Mouse (Mus musculus) lung, embryonic 14.5 days (tissue): ENCODE results near the gene Mea1. TPM values are rescaled to one million over a fixed set of nuclear protein-coding genes. Genes with fewer than 3 reads are reported as not detected.

Source experiments
- ATAC-seq: fragments of 200-750 bp; cut with Nextera tagmentation; 2 replicates; pipeline ENCODE4 v1.8.0; 2017; ENCODE audit warnings: mild to moderate bottlenecking, moderate TSS enrichment, moderate library complexity; ENCODE audit not compliant: insufficient read depth
- DNase-seq: peaks from one replicate; pipeline ENCODE4 v3.0.0-alpha.2; 2015
- H3K27ac ChIP-seq: fragments of 300-500 bp; sonication (generic); 2 replicates; pipeline ENCODE4 v1.5.1; 2014; ENCODE audit warnings: low read depth, mild to moderate bottlenecking, moderate library complexity
- H3K27me3 ChIP-seq: fragments of 300-500 bp; sonication (generic); 2 replicates; pipeline ENCODE4 v1.6.1; 2014; ENCODE audit warnings: low read length, control low read depth; ENCODE audit not compliant: insufficient read depth
- H3K36me3 ChIP-seq: fragments of 300-500 bp; sonication (generic); 2 replicates; pipeline ENCODE4 v1.6.1; 2014; ENCODE audit warnings: control low read depth; ENCODE audit not compliant: insufficient read depth
- H3K4me1 ChIP-seq: fragments of 300-500 bp; sonication (generic); 2 replicates; pipeline ENCODE4 v1.6.1; 2014; ENCODE audit warnings: antibody characterized with exemption, control low read depth; ENCODE audit not compliant: insufficient read depth
- H3K4me2 ChIP-seq: fragments of 300-500 bp; sonication (generic); 2 replicates; pipeline ENCODE4 v1.6.1; 2014; ENCODE audit warnings: mild to moderate bottlenecking
- H3K4me3 ChIP-seq: fragments of 300-500 bp; sonication (generic); 2 replicates; pipeline ENCODE4 v1.5.1; 2014; ENCODE audit warnings: low read depth, low read length
- H3K9ac ChIP-seq: fragments of 300-500 bp; sonication (generic); 2 replicates; pipeline ENCODE4 v1.6.1; 2014
- H3K9me3 ChIP-seq: fragments of 300-500 bp; sonication (generic); 2 replicates; pipeline ENCODE4 v1.6.1; 2016; ENCODE audit warnings: low read depth, low read length, control low read depth
- CTCF ChIP-seq: IDR thresholded peaks from 2 replicates; pipeline ENCODE4 v1.5.1; 2016; ENCODE audit warnings: antibody characterized with exemption, low read depth
- WGBS: fragments of 180-500 bp; shearing (Covaris S2); extraction: QIAGEN DNeasy Blood & Tissue Kit; methylation state at CpG from one replicate; pipeline ENCODE4 v1.1.7; 2014; 5-methylcytosine and 5-hydroxymethylcytosine counted together
- polyA plus RNA-seq: library from polyadenylated mRNA; unstranded; fragments of >200 nt; fragmentation: Nextera tagmentation; extraction: Ambion mirVana; gene quantifications from 2 replicates; pipeline ENCODE4 v1.2.1, GENCODE M21; 2014

The Mea1 gene
- polyA plus RNA-seq, 1 experiment from 2014 or later, result 131 TPM

DNA sequence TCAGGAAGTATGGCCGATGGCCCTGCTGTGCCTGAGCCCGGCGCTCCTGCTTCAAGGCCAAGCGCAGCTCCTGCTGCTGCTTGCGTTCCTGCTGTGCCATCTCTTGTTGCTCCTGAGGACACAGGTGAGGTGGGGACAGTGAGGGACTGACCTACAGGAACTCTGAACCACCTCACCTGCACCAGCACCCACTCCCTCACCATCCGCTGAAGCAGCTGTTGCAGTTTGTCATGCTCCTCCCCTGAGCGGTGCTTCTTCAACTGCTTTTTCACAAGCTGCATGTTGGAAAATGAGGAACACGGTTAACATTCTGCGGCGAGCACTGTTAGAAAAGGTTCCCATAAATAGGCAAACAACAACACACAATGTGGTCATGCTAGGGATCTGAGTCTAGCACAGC, 8.7 kb upstream of the Mea1 start:
- no peak for DNase-seq
- 90% methylated on average over 10 of the region's 10 CpGs for WGBS
- Histone ChIP-seq H3K4me3 (no peak overlapping the region), H3K4me1 (peaks cover 9% of the 10 kb centered on the region), H3K4me2 (no peak overlapping the region), H3K36me3 (peaks cover 56% of the 10 kb centered on the region), H3K27ac (no peak overlapping the region), H3K9me3 (no peaks in the 10 kb centered on the region), H3K27me3 (no peaks in the 10 kb centered on the region), H3K9ac (no peak overlapping the region)
- no peak for TF ChIP-seq CTCF
- no peak for ATAC-seq

DNA sequence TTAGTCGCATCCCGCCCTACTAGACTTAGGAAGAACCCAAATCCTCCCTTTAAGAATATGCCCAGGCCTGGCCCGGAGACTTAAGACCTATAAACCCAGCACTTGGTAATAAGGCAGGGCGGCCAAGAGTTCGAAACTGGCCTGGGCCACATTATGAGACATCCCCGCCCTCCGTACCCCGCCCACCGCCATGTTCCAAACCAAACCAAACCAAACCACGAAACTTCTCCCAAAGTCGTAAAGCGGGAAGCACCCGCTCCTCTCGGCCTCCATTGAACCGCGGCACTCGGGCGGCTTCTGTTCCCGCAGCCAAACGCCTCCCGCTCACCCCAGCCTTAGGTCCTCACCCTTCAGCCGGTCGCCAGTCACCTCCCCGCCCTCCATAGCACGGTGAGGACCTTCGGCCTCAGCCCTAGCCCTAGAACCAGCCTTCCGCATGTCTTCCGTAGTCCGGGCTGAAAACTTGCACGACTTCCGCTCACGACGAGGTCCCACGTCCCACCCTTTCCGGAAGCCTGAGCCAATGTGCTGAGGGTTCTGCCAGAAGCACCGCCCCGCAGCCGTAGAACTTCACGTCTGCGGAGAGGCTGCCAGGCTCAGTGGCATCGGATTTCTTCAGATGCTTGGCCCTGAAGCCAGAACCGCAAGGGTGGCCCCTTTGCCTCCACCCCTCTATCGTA, 4.6 kb upstream of the Mea1 start, which contains the start of gene Rrp36:
Gene Rrp36 (minus strand): TSS at position 503 of the 680 bp plus-strand sequence.
- peak; percentile 92 for ATAC-seq
- under 1% methylated on average over 43 of the region's 43 CpGs for WGBS
- peak within 1 kb of the TSS; percentile 78 for H3K4me3 ChIP-seq
- peak within 1 kb of the TSS; percentile 82 for H3K27ac ChIP-seq
- TF ChIP-seq CTCF, result no peak
- H3K4me1 ChIP-seq, result peaks cover 12% of the 10 kb centered on the region
- H3K4me2 ChIP-seq, result peak within 1 kb of the TSS; percentile 93
- peak; percentile 97 for DNase-seq
- H3K36me3 ChIP-seq, result peaks cover 63% of the 10 kb centered on the region
- H3K9ac ChIP-seq, result peak within 1 kb of the TSS; percentile 82
- no peaks in the 10 kb centered on the region for H3K27me3 ChIP-seq
- no peaks in the 10 kb centered on the region for H3K9me3 ChIP-seq

DNA sequence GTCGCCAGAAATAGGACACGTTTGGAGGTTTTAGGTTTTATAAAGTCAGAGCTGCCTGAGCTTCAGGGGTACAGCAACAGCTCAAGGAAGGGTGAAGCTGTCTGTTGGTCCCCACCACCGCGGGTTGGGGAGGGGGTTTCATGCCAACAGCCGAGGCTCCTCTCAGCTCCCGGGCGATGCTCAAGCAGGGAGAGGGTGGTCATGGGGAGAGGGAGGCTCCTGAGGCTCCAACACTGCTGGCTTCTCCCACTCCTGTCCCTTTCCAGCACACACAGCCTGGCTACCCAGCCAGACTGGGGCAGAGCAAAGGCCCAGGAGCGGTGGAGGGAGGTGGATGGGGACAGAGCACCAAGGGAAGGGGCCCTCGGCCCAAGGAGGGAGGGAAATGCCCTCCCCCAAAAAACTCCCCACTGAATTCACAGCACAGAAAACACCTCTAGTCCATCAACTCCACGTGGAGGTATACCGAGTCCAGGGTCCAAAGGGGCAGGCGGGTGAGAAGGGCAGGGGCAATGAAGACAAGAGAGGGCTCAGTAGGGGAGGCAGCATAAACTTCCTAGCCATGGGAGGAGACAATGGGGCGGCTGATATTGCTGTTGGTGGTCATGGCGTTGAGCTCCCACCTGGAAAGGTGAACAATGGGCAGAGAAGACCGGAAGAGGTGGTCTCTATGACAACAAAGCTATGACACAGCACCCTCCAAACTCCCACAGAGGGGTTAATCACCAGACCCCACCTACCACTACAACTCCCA, 3.9 kb upstream of the Mea1 start:
- TF ChIP-seq CTCF, result no peak
- H3K27me3 ChIP-seq, result no peaks in the 10 kb centered on the region
- H3K9ac ChIP-seq, result peak overlapping the region; percentile 82
- ATAC-seq (peak; percentile 44), DNase-seq (no peak)
- H3K9me3 ChIP-seq, result no peaks in the 10 kb centered on the region
- WGBS, result 18% methylated on average over 15 of the region's 15 CpGs
- peak overlapping the region; percentile 93 for H3K4me2 ChIP-seq
- H3K27ac ChIP-seq, result peak overlapping the region; percentile 82
- peaks cover 56% of the 10 kb centered on the region for H3K36me3 ChIP-seq
- peaks cover 18% of the 10 kb centered on the region for H3K4me1 ChIP-seq
- peak overlapping the region; percentile 78 for H3K4me3 ChIP-seq

GRCm38 (mm10) chr17:46678911-46679310, 318 bp downstream of the Mea1 start:
- peak overlapping the region; percentile 69 for H3K4me3 ChIP-seq

GRCm38 (mm10) chr17:46679843-46680759, 1.5 kb downstream of the Mea1 start:
- Histone ChIP-seq H3K9me3 (no peaks in the 10 kb centered on the region), H3K9ac (peak overlapping the region; percentile 66), H3K4me2 (peak overlapping the region; percentile 88), H3K4me1 (peaks cover 15% of the 10 kb centered on the region), H3K4me3 (peak overlapping the region; percentile 69), H3K36me3 (peaks cover 59% of the 10 kb centered on the region), H3K27ac (peak overlapping the region; percentile 85), H3K27me3 (no peaks in the 10 kb centered on the region)
- DNase-seq (peak; percentile 64), ATAC-seq (peak; percentile 52)
- WGBS, result 2% methylated on average over 34 of the region's 34 CpGs
- TF ChIP-seq CTCF, result peak; percentile 51

More at GRCm38 (mm10) chr17:46678911-46679310, 318 bp downstream of the Mea1 start:
- Histone ChIP-seq H3K4me1 (peaks cover 20% of the 10 kb centered on the region), H3K4me2 (peak overlapping the region; percentile 88), H3K9ac (peak overlapping the region; percentile 66), H3K9me3 (no peaks in the 10 kb centered on the region), H3K27me3 (no peaks in the 10 kb centered on the region), H3K27ac (peak overlapping the region; percentile 85), H3K36me3 (peaks cover 52% of the 10 kb centered on the region)
- TF ChIP-seq CTCF, result no peak
- WGBS, result 28% methylated on average over 9 of the region's 9 CpGs
- no peak for DNase-seq
- no peak for ATAC-seq

DNA sequence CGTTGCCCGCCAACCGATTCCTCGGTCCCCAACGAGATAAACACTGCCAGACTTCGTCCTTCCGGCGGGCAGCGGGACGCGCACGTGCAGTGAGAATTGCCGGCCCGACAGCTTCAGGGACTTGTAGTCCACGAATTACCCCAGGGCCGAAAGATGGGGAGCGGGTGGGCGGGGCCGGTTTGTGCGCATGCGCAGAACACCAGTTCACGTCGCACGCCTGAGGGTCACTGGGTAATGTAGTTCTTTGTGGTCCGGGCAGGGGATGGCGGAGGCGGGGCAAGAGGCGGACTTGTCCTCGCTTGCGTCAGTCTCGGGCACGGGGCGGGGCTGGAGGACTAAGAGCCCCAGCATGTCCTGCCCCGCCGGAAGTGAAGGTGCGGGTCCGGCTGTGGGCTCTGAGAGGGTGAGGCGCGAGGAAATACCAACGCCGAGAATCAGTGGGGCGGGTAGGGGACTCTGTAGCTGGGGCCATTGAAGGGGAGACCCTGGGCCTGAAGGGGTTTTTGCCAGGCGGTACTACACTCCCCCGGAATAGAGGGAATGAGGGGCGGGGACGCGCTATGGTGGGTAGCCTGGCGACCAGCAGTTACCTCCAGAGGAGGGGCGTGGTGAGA, 2.3 kb downstream of the Mea1 start, which contains the start of gene Klhdc3:
Gene Klhdc3 (minus strand): TSS at position 155 of the 614 bp plus-strand sequence.
- no peaks in the 10 kb centered on the region for H3K27me3 ChIP-seq
- H3K9ac ChIP-seq, result peak within 1 kb of the TSS; percentile 66
- ATAC-seq (peak; percentile 98), DNase-seq (peak; percentile 99)
- TF ChIP-seq CTCF, result peak; percentile 16; the same call in 1 of the 2 replicates
- peak within 1 kb of the TSS; percentile 85 for H3K27ac ChIP-seq
- peaks cover 59% of the 10 kb centered on the region for H3K36me3 ChIP-seq
- under 1% methylated on average over 49 of the region's 49 CpGs for WGBS
- H3K4me2 ChIP-seq, result peak within 1 kb of the TSS; percentile 88
- peaks cover 14% of the 10 kb centered on the region for H3K4me1 ChIP-seq
- no peaks in the 10 kb centered on the region for H3K9me3 ChIP-seq
- peak within 1 kb of the TSS; percentile 69 for H3K4me3 ChIP-seq
